Mouse (Mus musculus) adrenal gland, postnatal 0 days (tissue): ENCODE measurements around the gene Scgb1b10. TPM values are rescaled to one million over a fixed set of nuclear protein-coding genes. Genes with fewer than 3 reads are reported as not detected.

Source experiments
- polyA plus RNA-seq: library from polyadenylated mRNA; unstranded; fragments of >200 nt; fragmentation: Nextera tagmentation; extraction: Ambion mirVana; gene quantifications from 2 replicates; pipeline ENCODE4 v1.2.1, GENCODE M21; 2015

Scgb1b10 gene
- not detected in 2 replicates for polyA plus RNA-seq

GRCm38 (mm10) chr7:32100553-32100952 lies at the start of gene Scgb1b10:
TSS of gene Scgb1b10 (plus strand) at chr7:32100853.

Other genes starting within 250 kb of the Scgb1b10 start
- not detected in 2 replicates for gene Scgb2b11, start 110.3 kb downstream of the Scgb1b10 start, polyA plus RNA-seq
- gene Scgb1b11, start 122.0 kb downstream of the Scgb1b10 start, polyA plus RNA-seq, result not detected in 2 replicates
- gene Scgb2b12, start 226.4 kb downstream of the Scgb1b10 start, polyA plus RNA-seq, result not detected in 2 replicates
- not detected in 2 replicates for gene Scgb1b12, start 233.3 kb downstream of the Scgb1b10 start, polyA plus RNA-seq